Mouse (Mus musculus) leukemia stem cell, adult 10-12 weeks (primary cell): ENCODE measurements around the gene Mmp13. TPM values are rescaled to one million over a fixed set of nuclear protein-coding genes. Genes with fewer than 3 reads are reported as not detected.

ENCODE experiments used
- polyA plus RNA-seq: library from polyadenylated mRNA; stranded (reverse); fragments of >175 nt; gene quantifications from 2 replicates; pipeline ENCODE4 v1.2.3, GENCODE M21; 2012; ENCODE audit warnings: low replicate concordance

Mmp13 gene
- polyA plus RNA-seq, result not detected in 2 replicates

DNA sequence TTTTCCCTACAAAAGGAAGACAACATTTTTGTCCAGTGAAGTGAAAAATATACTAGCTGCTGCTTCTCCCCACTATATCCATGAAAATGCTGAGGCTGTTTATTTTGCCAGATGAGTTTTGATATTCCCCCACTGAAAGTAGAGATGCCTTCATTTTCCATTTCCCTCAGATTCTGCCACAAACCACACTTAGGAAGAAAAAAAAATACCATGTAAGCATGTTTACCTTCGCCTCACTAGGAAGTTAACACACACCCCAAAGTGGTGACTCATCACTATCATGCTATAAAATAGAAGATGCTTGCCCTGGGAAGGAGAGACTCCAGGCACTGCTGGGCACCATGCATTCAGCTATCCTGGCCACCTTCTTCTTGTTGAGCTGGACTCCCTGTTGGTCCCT, at the start of gene Mmp13:
Mmp13 (plus strand) TSS at position 301 of the 400 bp plus-strand sequence.

Other genes starting within 250 kb of the Mmp13 start
- 0.14 and 0.24 TPM in 2 replicates for gene Dync2h1, start 88.1 kb upstream of the Mmp13 start, polyA plus RNA-seq
- 77.4 and 129 TPM in 2 replicates for gene Dcun1d5, start 88.0 kb upstream of the Mmp13 start, polyA plus RNA-seq
- not detected in 2 replicates for gene Mmp12, start 71.9 kb downstream of the Mmp13 start, polyA plus RNA-seq
- not detected in 2 replicates for gene Mmp1b, start 115.5 kb downstream of the Mmp13 start, polyA plus RNA-seq
- gene Mmp3, start 173.3 kb downstream of the Mmp13 start, polyA plus RNA-seq, result 0.25 TPM in 1 of 2 replicates, not detected in the other
- gene Mmp10, start 229.8 kb downstream of the Mmp13 start, polyA plus RNA-seq, result 0.24 TPM in 1 of 2 replicates, not detected in the other